Mouse (Mus musculus) MN1 (cell line): ENCODE data around the gene Cmtm5.

ENCODE experiments used
- DNase-seq: peaks from one replicate; pipeline ENCODE4 v3.0.0-alpha.2; 2016; ENCODE audit warnings: low spot score

Cmtm5 gene

GRCm38 (mm10) chr14:54935904-54936830, at the start of gene Cmtm5:
TSS of gene Cmtm5 (plus strand) at chr14:54936261.
- peak; percentile 43 for DNase-seq

GRCm38 (mm10) chr14:54892200-54892599, 43.9 kb upstream of the Cmtm5 start, which contains the start of gene Pabpn1:
TSS of gene Pabpn1 (plus strand) at chr14:54892500.
- no peak for DNase-seq

GRCm38 (mm10) chr14:54893651-54894181, 42.3 kb upstream of the Cmtm5 start:
- peak; percentile 99 for DNase-seq

GRCm38 (mm10) chr14:54894296-54895151, 41.5 kb upstream of the Cmtm5 start:
- peak; percentile 67 for DNase-seq

GRCm38 (mm10) chr14:54897445-54897844, 38.6 kb upstream of the Cmtm5 start:
- DNase-seq, result no peak

- DNase-seq, result peak; percentile 87
These were observed 35.7 kb upstream of the Cmtm5 start for GRCm38 (mm10) chr14:54900383-54900782.

- DNase-seq, result no peak
These were observed 32.4 kb upstream of the Cmtm5 start for GRCm38 (mm10) chr14:54903641-54904040.

GRCm38 (mm10) chr14:54908682-54909081, 27.4 kb upstream of the Cmtm5 start:
- DNase-seq, result no peak

GRCm38 (mm10) chr14:54912109-54912850, 23.8 kb upstream of the Cmtm5 start:
- no peak for DNase-seq

GRCm38 (mm10) chr14:54912886-54913285, 23.2 kb upstream of the Cmtm5 start, which contains the start of gene Slc22a17:
TSS of gene Slc22a17 (minus strand) at chr14:54913132.
- DNase-seq, result peak; percentile 55

- DNase-seq, result no peak
These were observed 22.7 kb upstream of the Cmtm5 start for GRCm38 (mm10) chr14:54913343-54913742.

GRCm38 (mm10) chr14:54920076-54920685, 15.9 kb upstream of the Cmtm5 start:
- DNase-seq, result no peak

- peak; percentile 86 for DNase-seq
These were observed 11.3 kb upstream of the Cmtm5 start for GRCm38 (mm10) chr14:54924641-54925348.

GRCm38 (mm10) chr14:54925349-54926342, 10.4 kb upstream of the Cmtm5 start, which contains the start of gene Efs:
TSS of gene Efs (minus strand) at chr14:54926126.
- peak; percentile 59 for DNase-seq

GRCm38 (mm10) chr14:54926401-54927158, 9.5 kb upstream of the Cmtm5 start:
- DNase-seq, result peak; percentile 73

GRCm38 (mm10) chr14:54927296-54927695, 8.8 kb upstream of the Cmtm5 start:
- DNase-seq, result no peak

GRCm38 (mm10) chr14:54929801-54930200, 6.3 kb upstream of the Cmtm5 start:
- DNase-seq, result no peak

GRCm38 (mm10) chr14:54930431-54930830, 5.6 kb upstream of the Cmtm5 start:
- DNase-seq, result no peak
